19 mouse cellular contexts compared by ENCODE assay signal in the genomic region with DNA sequence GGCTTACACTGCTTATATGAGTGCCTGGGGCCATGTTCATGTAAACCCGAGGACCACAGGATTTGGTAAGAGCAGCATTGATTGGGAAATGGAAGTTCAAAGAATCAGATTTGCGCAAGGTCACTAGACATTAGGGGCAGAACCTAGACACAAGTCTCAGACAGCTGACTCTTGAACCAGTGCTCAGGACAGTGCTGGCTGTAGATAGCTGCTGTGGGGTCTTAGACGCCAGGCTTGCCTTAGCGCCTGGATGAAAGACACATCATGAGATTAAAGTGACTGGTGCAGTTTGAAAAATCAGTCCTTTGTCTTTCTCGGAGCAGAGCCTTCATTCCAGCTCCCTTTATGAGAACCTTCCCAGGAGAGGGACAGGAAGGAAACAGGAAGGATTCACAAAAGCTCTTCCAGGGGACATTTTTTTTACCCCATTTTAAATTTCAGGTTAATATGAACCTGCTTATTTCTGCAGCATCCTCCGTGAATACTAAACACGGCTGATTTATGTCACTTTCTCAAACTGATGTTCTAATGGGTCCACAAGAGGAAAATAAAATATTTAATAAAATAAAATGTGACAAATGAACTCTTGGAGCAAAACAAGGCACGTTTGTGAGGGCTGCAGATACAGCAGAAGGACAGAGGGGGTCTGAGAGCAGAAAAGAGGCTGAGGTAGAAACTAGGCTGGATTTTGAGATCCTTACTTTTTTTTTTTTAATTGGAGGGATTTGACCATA.
DNase-seq lines count a peak whose midpoint lies in the region; ATAC-seq and TF ChIP-seq lines count a peak whose summit lies in the region.
"Had no signal": no experiment of that assay in that cellular context is flagged by ENCODE, and none has a peak within 500 bp of the region (broad histone marks: within the 10 kb centered on the region; RNA-seq: fewer than 3 reads in every experiment).

No protein-coding gene starts in this region.

- no peaks in the 10 kb centered on the region for H3K27me3 ChIP-seq in hindbrain, embryonic 10.5 days (ENCODE audit: insufficient read depth, poor library complexity, severe bottlenecking)
- no peaks in the 10 kb centered on the region for H3K27me3 ChIP-seq in hindbrain, postnatal 0 days (ENCODE audit: insufficient read depth, low read length)
- H3K27me3 ChIP-seq in forebrain, embryonic 12.5 days: no peaks in the 10 kb centered on the region
- no peaks in the 10 kb centered on the region for H3K27me3 ChIP-seq in hindbrain, embryonic 13.5 days
- H3K27me3 ChIP-seq in neural tube, embryonic 13.5 days: no peaks in the 10 kb centered on the region
- H3K27me3 ChIP-seq: kidney, embryonic 15.5 days had no signal

- no peak overlapping the region for H3K4me3 ChIP-seq in hindbrain, embryonic 10.5 days
- no peak overlapping the region for H3K4me3 ChIP-seq in hindbrain, postnatal 0 days (ENCODE audit: low read length)
- no peak overlapping the region for H3K4me3 ChIP-seq in forebrain, embryonic 12.5 days (replicated peaks)
- H3K4me3 ChIP-seq in hindbrain, embryonic 13.5 days: no peak overlapping the region
- no peak overlapping the region for H3K4me3 ChIP-seq in neural tube, embryonic 13.5 days
- H3K4me3 ChIP-seq: erythroblast, embryonic 14.5 days; kidney, embryonic 15.5 days had no signal

- H3K4me2 ChIP-seq in hindbrain, postnatal 0 days (ENCODE audit: low read depth, low read length): no peak overlapping the region
- H3K4me2 ChIP-seq in forebrain, embryonic 12.5 days: no peak overlapping the region
- H3K4me2 ChIP-seq in hindbrain, embryonic 13.5 days: no peak overlapping the region
- no peak overlapping the region for H3K4me2 ChIP-seq in neural tube, embryonic 13.5 days
- H3K4me2 ChIP-seq: kidney, embryonic 15.5 days had no signal

- peaks cover 13% of the 10 kb centered on the region for H3K4me1 ChIP-seq in hindbrain, embryonic 10.5 days (replicated peaks)
- no peaks in the 10 kb centered on the region for H3K4me1 ChIP-seq in hindbrain, postnatal 0 days (ENCODE audit: insufficient read depth, low read length)
- peaks cover 15% of the 10 kb centered on the region for H3K4me1 ChIP-seq in forebrain, embryonic 12.5 days
- peaks cover 17% of the 10 kb centered on the region for H3K4me1 ChIP-seq in hindbrain, embryonic 13.5 days (replicated peaks)
- H3K4me1 ChIP-seq in neural tube, embryonic 13.5 days (replicated peaks): peaks cover 20% of the 10 kb centered on the region
- H3K4me1 ChIP-seq: kidney, embryonic 15.5 days had no signal

- H3K9me3 ChIP-seq in hindbrain, embryonic 10.5 days: no peaks in the 10 kb centered on the region
- no peaks in the 10 kb centered on the region for H3K9me3 ChIP-seq in hindbrain, postnatal 0 days (ENCODE audit: low read length)
- no peaks in the 10 kb centered on the region for H3K9me3 ChIP-seq in forebrain, embryonic 12.5 days
- H3K9me3 ChIP-seq in hindbrain, embryonic 13.5 days: no peaks in the 10 kb centered on the region
- H3K9me3 ChIP-seq in neural tube, embryonic 13.5 days: no peaks in the 10 kb centered on the region
- H3K9me3 ChIP-seq: kidney, embryonic 15.5 days had no signal

- 70% methylated on average over 8 of the region's 8 CpGs for WGBS in hindbrain, embryonic 10.5 days
- 52% methylated on average over 8 of the region's 8 CpGs for WGBS in hindbrain, postnatal 0 days
- 60% methylated on average over 8 of the region's 8 CpGs for WGBS in forebrain, embryonic 12.5 days
- WGBS in hindbrain, embryonic 13.5 days: 53% methylated on average over 8 of the region's 8 CpGs
- 42% methylated on average over 8 of the region's 8 CpGs for WGBS in neural tube, embryonic 13.5 days

- no peak for TF ChIP-seq CTCF in hindbrain, postnatal 0 days (IDR thresholded peaks at IDR 0.05; ENCODE audit: low read depth)

- H3K27ac ChIP-seq in hindbrain, embryonic 10.5 days: peak overlapping the region; percentile 78
- no peak overlapping the region for H3K27ac ChIP-seq in hindbrain, postnatal 0 days
- H3K27ac ChIP-seq in forebrain, embryonic 12.5 days: peak overlapping the region; percentile 73
- peak overlapping the region; percentile 75 for H3K27ac ChIP-seq in hindbrain, embryonic 13.5 days
- peak overlapping the region; percentile 83 for H3K27ac ChIP-seq in neural tube, embryonic 13.5 days (replicated peaks)
- H3K27ac ChIP-seq: kidney, embryonic 15.5 days had no signal

- DNase-seq in hindbrain, embryonic 10.5 days (ENCODE audit: low spot score): no peak
- DNase-seq in hindbrain, postnatal 0 days (ENCODE audit: low spot score): no peak
- no peak for DNase-seq in gastrocnemius, postnatal 4 days (ENCODE audit: low spot score in 2 of 2)
- no peak for DNase-seq in frontal cortex, postnatal 36 days (ENCODE audit: low spot score in 2 of 2)
- no peak for DNase-seq in kidney, postnatal 4 days
- DNase-seq: cerebellum, adult 11-12 months; cerebellum, postnatal 36 days; heart, adult 18-20 months; heart, postnatal 4 days; lung, adult 18-20 months; lung, postnatal 4 days; right cerebral cortex, postnatal 4 days; thymus, adult 2 months had no signal

- ATAC-seq in hindbrain, postnatal 0 days: no peak
- peak; percentile 57; the same call in 1 of the 2 replicates for ATAC-seq in forebrain, embryonic 12.5 days (ENCODE audit: low FRiP score)
- ATAC-seq in hindbrain, embryonic 13.5 days (ENCODE audit: low FRiP score): peak; percentile 36; the same call in 1 of the 2 replicates
- ATAC-seq in neural tube, embryonic 13.5 days (ENCODE audit: low read depth): peak; percentile 65
- ATAC-seq: intestine, embryonic 16.5 days had no signal

- no peak overlapping the region for H3K9ac ChIP-seq in hindbrain, postnatal 0 days (replicated peaks; ENCODE audit: low read length)
- no peak overlapping the region for H3K9ac ChIP-seq in forebrain, embryonic 12.5 days
- H3K9ac ChIP-seq in hindbrain, embryonic 13.5 days: no peak overlapping the region
- no peak overlapping the region for H3K9ac ChIP-seq in neural tube, embryonic 13.5 days
- H3K9ac ChIP-seq: kidney, embryonic 15.5 days had no signal

- H3K36me3 ChIP-seq in hindbrain, embryonic 10.5 days: no peaks in the 10 kb centered on the region
- no peaks in the 10 kb centered on the region for H3K36me3 ChIP-seq in hindbrain, postnatal 0 days (ENCODE audit: insufficient read depth, low read length)
- no peaks in the 10 kb centered on the region for H3K36me3 ChIP-seq in forebrain, embryonic 12.5 days (replicated peaks)
- H3K36me3 ChIP-seq in hindbrain, embryonic 13.5 days: no peaks in the 10 kb centered on the region
- H3K36me3 ChIP-seq in neural tube, embryonic 13.5 days: no peaks in the 10 kb centered on the region
- H3K36me3 ChIP-seq: kidney, embryonic 15.5 days had no signal
